Mouse (Mus musculus) CH12F3 (cell line): ENCODE results near the gene Gtpbp6.
"Not testable (repeated sequence)": the region's sequence is repeated elsewhere in the genome, so short reads cannot be mapped to it uniquely, and the experiment has no call there.

Experiments
- in situ Hi-C: fragments of 300-500 bp; cut with MboI; formaldehyde crosslinking; loops from 2 replicates; pipeline ENCODE4 v1.14.3; 2020; ENCODE audit warnings: low sequenced_read_pairs

Gtpbp6 gene

GRCm38 (mm10) chr5:110100921-110101631 is 6.9 kb downstream of the Gtpbp6 start:
- in situ Hi-C loops, result no loop called here

GRCm38 (mm10) chr5:110099656-110100580 is 8.1 kb downstream of the Gtpbp6 start, which contains the start of gene Plcxd1:
Plcxd1 (plus strand) TSS chr5:110099969.
- in situ Hi-C loops, result no loop called here

- in situ Hi-C loops, result no loop called here
Measured at GRCm38 (mm10) chr5:110098991-110099477, 9.0 kb downstream of the Gtpbp6 start.

- in situ Hi-C loops, result no loop called here
Measured at GRCm38 (mm10) chr5:110094847-110095213, 13.2 kb downstream of the Gtpbp6 start.

GRCm38 (mm10) chr5:110094030-110094846 is 13.8 kb downstream of the Gtpbp6 start, which contains the start of gene Gm35315:
Gm35315 (minus strand) TSS chr5:110094420.
- in situ Hi-C loops, result no loop called here

- in situ Hi-C loops, result no loop called here
Measured at GRCm38 (mm10) chr5:110091546-110091945, 16.5 kb downstream of the Gtpbp6 start.

- in situ Hi-C loops, result no loop called here
Measured at GRCm38 (mm10) chr5:110086161-110086866, 21.7 kb downstream of the Gtpbp6 start.

- in situ Hi-C loops, result no loop called here
Measured at GRCm38 (mm10) chr5:110082961-110083360, 25.0 kb downstream of the Gtpbp6 start.

- in situ Hi-C loops, result not testable (repeated sequence)
Measured at GRCm38 (mm10) chr5:110072413-110072812, 35.6 kb downstream of the Gtpbp6 start, which contains the start of gene Gm17655. Gm17655 (minus strand) TSS chr5:110072513.

- in situ Hi-C loops, result no loop called here
Measured at GRCm38 (mm10) chr5:110057637-110058408, 50.2 kb downstream of the Gtpbp6 start.
